Mouse (Mus musculus) T-helper 17 cell (primary cell): ENCODE measurements around the gene Nlgn3.

ENCODE experiments used
- in situ Hi-C, 2 experiments: fragments of 300-600 bp; cut with MboI, MseI; formaldehyde crosslinking; loops; 1 replicate in 1 of 2; 2 replicates in 1 of 2; pipeline ENCODE4 v1.15.1; 2025; ENCODE audit warnings: high pct_unique_total_duplicates in 2 of 2

Gene Nlgn3

GRCm38 (mm10) chrX:101299055-101299454 lies at the start of gene Nlgn3:
Gene Nlgn3 (plus strand): TSS chrX:101299168.
- in situ Hi-C loops: no loop called here

GRCm38 (mm10) chrX:101253952-101254729 lies 44.8 kb upstream of the Nlgn3 start, which contains the start of gene Foxo4:
Gene Foxo4 (plus strand): TSS chrX:101254528.
- in situ Hi-C loops: no loop called here

GRCm38 (mm10) chrX:101254740-101255139 lies 44.2 kb upstream of the Nlgn3 start:
- in situ Hi-C loops: loop anchor here in 1 of 2 experiments (5.0 kb wide), 1 partner anchor 78 kb away; no protein-coding TSS in a partner anchor

GRCm38 (mm10) chrX:101256603-101257002 lies 42.4 kb upstream of the Nlgn3 start:
- in situ Hi-C loops: loop anchor here in 1 of 2 experiments (5.0 kb wide), 1 partner anchor 76 kb away; no protein-coding TSS in a partner anchor

- in situ Hi-C loops: no loop called here
Measured at GRCm38 (mm10) chrX:101260441-101261325, 38.3 kb upstream of the Nlgn3 start.

- in situ Hi-C loops: no loop called here
Measured at GRCm38 (mm10) chrX:101263892-101264291, 35.1 kb upstream of the Nlgn3 start, which contains the start of gene Gm614. Gene Gm614 (minus strand): TSS chrX:101263992.

GRCm38 (mm10) chrX:101266631-101267030 lies 32.3 kb upstream of the Nlgn3 start:
- in situ Hi-C loops: no loop called here

- in situ Hi-C loops: no loop called here
Measured at GRCm38 (mm10) chrX:101268025-101268754, 30.8 kb upstream of the Nlgn3 start, which contains the start of gene Il2rg. Gene Il2rg (minus strand): TSS chrX:101268255.

- in situ Hi-C loops: no loop called here
Measured at GRCm38 (mm10) chrX:101268755-101269124, 30.2 kb upstream of the Nlgn3 start, which contains the start of gene Gm20489. Gene Gm20489 (minus strand): TSS chrX:101269023.

GRCm38 (mm10) chrX:101273410-101273809 lies 25.6 kb upstream of the Nlgn3 start:
- in situ Hi-C loops: no loop called here

GRCm38 (mm10) chrX:101273875-101274738 lies 24.9 kb upstream of the Nlgn3 start, which contains the start of gene Med12:
Gene Med12 (plus strand): TSS chrX:101274030.
- in situ Hi-C loops: no loop called here

GRCm38 (mm10) chrX:101282813-101283212 lies 16.2 kb upstream of the Nlgn3 start:
- in situ Hi-C loops: no loop called here

- in situ Hi-C loops: no loop called here
Measured at GRCm38 (mm10) chrX:101285534-101285933, 13.4 kb upstream of the Nlgn3 start.

GRCm38 (mm10) chrX:101285953-101286670 lies 12.9 kb upstream of the Nlgn3 start:
- in situ Hi-C loops: no loop called here

- in situ Hi-C loops: no loop called here
Measured at GRCm38 (mm10) chrX:101287543-101287942, 11.4 kb upstream of the Nlgn3 start.

- in situ Hi-C loops: no loop called here
Measured at GRCm38 (mm10) chrX:101288432-101288831, 10.5 kb upstream of the Nlgn3 start.

GRCm38 (mm10) chrX:101289037-101289436 lies 9.9 kb upstream of the Nlgn3 start:
- in situ Hi-C loops: no loop called here

GRCm38 (mm10) chrX:101290111-101290510 lies 8.9 kb upstream of the Nlgn3 start:
- in situ Hi-C loops: no loop called here
